Mouse (Mus musculus) neutrophil, adult 5-6 weeks (primary cell): Measurements from ENCODE around the gene Nav2. TPM values are rescaled to one million over a fixed set of nuclear protein-coding genes. Genes with fewer than 3 reads are reported as not detected.

Experiments
- ATAC-seq: fragments of 151-379, 151-347 bp; 2 replicates; pipeline ENCODE4 v1.8.0; 2017; ENCODE audit warnings: mild to moderate bottlenecking, moderate TSS enrichment; ENCODE audit not compliant: insufficient number of reproducible peaks, poor library complexity, low FRiP score, severe bottlenecking; ENCODE audit errors: extremely low read depth
- total RNA-seq: library from RNA; stranded (forward); fragments of 200-1000 nt; gene quantifications from 2 replicates; pipeline ENCODE4 v1.2.3, GENCODE M21; 2017

Nav2 gene
- total RNA-seq, 1 experiment from 2014 or later, result 3.1 TPM

DNA sequence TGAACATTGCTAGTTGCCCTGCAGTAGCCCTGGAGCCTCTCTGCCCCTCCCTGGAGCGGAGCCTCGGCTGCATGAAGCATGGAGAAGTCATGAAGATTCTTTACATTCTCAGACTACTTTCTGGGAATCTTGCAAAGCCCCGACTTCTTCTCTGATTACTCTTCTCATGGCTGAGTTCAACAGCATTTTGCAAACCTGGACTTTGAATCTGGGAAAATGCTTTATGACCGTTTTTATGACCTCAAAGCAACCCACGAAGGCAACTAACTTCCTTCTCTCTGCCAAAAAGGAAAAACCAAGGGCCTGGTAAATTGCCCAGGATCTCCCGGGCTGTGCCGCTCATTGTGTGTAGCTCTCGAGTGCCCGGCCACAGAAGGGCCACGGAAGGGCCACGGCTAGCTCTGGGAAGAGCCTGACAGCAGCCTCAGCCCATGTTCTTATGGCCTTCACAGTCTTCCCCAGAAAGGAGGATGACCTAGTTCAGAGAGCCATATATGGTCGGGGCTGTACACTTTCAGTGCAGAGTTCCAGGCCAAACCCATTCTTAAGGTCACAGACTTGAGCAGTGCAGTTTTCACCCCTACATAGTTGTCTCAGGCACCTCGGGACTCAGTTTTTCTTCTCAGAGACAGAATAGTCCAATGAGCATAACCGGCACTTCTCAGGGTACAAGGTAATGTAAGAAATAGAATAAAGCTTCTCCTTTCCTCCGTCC lies 409.8 kb downstream of the Nav2 start:
- ATAC-seq, result no peak

DNA sequence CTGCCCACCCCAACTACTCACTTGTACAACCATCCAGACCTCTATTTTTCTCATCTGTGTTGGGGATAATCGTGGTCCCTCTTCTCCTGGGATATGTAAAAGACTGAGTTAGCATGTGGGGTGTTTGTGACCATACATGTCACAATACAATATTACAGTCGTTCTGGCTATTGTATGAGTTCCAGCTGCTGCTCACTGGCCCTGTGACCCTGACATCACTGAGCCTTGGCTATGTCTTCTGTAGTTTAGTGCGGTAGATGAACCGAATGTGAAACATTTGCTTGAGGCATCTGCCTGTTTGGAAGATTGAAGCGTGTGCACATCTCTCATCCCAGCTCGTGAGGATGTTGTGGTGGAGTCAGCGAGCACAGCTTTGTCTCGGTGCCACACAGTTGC lies 410.4 kb downstream of the Nav2 start:
- no peak for ATAC-seq

DNA sequence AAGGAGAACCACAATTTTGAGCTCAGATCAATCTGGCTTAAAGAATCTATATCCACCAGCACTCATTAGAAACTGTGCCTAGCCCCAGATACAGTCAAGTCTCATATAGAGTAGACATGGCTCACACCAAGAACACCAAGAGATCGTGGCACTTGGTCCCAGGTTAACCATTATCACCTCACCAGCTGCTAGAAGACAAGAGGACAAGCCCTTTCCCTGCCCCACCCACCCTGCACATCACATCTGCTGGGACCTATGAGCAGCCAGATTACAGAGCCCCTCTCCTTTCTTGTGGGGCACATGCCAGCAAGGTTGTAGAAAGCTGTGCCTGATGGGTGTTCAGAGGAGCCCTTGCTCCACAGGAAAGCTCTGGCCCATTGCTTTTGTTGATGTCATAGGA lies 411.5 kb downstream of the Nav2 start:
- no peak for ATAC-seq

DNA sequence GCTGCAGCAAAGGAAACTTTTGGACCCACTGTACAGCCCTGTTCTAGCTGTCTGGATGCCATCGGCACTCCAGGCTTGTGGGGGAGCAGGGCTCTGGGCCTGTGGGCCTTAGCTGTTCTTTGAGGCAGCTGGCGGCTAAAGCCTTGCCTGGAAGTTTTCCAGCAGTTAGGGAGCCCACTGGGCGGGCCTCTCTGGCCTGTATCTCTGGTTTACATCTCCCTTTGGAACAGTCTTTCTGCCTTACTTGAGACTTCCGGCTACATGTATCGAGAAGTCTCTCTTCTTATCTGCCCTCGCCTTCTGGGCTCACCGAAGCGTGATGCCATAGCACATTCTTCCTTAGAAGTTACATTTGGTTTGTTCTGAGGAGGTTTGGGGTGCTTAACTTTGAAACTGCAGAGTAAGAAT lies 412.6 kb downstream of the Nav2 start:
- ATAC-seq, result no peak

DNA sequence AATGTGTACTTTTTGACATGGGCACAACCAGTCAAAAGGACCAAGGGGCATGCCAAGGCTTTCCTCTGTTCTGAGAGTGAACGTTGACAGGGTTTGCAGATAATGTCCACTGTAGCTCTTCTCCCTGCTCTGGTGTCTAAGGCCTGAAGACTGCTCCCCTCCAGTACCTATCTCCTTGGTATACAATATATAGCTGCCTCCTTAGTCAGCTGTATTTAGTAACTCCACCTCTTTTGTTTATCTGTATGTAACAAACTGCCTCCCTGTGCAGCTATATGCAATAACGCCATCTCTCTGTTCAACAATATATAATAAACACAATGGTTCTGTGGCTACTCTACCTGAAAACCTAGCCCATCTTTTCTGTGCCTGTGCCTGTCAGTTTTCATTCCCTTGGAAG lies 413.7 kb downstream of the Nav2 start:
- no peak for ATAC-seq

DNA sequence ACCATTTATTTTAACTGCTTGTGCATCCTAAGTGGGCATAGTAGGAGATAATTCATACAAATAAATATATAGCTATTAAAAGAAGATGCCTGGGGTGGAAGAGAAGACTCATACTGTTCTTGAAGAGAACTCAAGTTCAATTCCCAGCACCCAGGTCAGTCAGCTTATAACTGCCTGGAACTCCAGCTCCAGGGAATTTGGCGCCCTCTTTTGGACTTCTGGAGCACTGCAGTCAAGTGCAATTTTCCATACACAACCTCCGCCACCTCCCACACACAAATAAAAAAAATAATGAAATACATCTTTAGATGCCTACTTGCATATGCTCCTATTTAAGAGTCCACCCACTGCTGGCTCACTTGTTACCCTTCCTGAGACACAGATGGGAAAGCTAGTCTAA lies 416.1 kb downstream of the Nav2 start:
- ATAC-seq, result no peak

DNA sequence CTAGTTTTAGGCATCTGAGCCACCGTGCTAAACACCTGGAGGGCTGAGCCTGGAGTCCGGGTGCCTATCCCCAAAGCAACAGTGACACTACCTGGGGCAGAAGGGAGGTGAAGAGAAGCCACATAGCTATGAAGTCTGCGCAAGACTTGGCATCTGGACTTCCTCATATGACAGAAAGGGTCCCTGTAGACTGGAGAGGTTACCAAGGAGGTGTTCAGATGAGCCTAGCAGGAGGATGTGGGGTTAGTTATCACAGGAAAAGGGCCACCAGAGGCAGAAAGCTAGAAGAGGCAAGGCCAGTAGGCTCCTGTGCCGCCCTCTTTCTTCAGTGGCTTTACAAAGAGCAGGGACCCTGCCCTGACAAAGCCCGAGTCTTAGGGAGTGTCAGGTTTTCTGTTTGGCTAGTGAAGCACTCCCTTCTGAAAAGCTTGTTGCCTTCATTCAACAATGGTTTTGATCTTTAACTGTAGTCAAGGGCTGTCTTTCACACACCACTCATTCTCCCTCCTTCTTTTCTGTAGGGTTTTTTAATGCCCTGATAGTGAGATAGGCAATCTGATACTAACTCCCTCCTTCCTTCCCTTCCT lies 417.7 kb downstream of the Nav2 start:
- ATAC-seq, result no peak

DNA sequence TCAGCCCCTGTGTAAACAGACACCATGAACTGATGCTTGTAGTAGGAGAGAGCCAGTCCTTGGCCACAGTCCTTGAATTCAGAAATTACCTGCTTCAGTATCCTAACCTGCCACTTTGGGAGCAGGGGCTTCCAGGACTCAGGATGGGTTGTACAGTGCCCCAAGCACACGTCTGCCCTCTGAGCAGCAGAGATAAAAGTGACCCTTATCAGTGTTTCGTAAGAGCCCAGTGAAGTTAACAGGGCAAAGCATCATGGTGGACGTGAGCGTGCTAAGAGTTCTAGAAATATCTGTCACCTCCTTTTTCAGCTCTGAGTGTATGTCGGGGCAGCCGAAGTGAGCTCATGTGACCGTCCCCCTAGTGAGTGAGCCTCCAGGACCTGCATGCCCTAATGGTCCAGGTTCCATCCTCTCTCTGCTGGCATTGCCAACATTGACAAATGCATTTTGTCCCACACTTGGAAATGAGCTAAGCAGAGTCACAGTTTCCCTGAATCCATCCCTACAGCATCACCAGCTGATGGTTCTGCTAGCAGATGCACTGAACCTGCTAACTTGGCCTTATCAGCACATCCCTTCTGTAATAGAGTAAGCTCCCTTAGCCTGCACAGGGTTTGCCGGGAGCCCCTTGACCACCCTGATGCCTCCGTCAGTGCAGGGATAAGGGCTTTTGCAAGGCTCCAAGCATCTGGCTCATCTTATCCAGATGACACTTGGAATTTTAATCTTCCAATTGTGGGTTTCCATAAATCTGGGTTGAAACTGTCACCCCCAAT lies 418.6 kb downstream of the Nav2 start:
- no peak for ATAC-seq

DNA sequence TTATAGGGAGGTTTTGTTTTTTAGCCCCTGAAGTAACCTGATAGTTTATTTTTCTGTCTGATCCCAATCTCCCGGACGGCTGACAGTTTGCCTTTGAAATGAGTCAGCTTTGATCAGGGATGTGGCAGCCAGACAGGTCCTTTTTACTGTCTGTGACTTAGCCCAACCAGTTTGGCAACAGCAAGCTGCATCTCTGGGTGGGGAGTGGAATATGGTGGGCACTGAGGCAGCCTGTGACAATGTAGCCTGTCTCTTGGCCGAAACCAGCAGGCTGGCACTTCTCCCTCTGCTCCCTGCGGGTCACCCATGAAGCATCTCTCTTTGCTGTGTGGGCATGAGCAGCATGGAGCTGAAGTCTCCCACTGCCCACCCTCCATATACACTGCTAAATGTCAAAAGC lies 421.7 kb downstream of the Nav2 start:
- ATAC-seq, result no peak

DNA sequence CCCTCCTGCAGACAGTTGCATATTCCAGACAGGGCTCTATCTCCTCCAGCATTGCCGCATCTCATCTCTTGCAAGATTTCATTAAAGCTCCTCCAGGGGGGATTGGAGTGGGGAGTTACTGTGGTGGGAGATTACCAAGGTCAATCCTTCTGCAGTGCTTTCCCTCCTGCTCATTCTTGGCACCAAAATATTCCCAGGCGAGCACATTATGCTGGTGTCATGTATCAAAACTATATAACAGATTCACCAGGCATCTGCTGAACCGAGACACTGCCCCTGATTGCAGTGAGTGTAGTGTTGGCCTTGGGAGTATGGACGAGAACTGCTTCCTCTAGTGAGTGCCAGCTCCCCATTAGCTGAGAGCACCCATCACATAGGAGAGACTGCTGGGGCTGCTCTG lies 423.4 kb downstream of the Nav2 start:
- no peak for ATAC-seq

DNA sequence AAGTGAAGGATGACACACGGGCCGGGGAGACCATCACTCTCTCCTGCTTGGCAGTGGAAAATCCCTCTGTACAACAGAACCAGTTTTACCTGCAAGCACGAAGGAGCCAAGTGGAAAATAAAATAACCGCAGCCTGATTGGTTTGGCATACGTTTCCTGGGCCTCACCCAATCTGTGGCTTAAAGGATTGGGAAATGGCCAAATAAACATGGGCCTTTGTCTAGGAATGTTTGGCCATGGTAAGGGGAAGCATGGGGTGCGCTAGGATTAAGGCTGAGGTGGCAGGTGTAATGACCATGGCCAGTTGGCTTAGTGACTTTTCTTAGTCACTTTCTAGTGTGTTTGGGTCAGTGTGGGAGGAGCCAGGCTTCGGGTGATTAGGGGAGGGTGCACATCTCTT lies 424.1 kb downstream of the Nav2 start:
- ATAC-seq, result no peak

DNA sequence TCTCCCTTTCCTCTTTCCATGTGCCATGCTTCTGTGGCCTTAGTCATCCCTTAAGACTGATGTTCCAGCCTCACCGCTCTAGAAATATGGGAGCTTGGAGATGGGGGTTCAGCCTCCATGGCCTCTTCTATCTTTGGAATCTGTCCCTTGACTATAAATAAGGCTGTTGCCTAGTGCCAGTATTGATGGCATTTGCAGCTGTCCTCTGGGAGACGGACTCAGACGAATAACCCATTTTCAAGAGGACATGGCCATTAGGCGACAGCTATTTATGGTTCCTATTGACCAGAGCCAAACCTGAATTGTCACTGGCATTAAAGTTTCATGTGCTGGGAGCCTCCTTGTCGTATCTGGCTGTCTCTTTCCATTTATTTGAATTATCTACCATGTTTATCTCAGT lies 425.6 kb downstream of the Nav2 start:
- no peak for ATAC-seq

DNA sequence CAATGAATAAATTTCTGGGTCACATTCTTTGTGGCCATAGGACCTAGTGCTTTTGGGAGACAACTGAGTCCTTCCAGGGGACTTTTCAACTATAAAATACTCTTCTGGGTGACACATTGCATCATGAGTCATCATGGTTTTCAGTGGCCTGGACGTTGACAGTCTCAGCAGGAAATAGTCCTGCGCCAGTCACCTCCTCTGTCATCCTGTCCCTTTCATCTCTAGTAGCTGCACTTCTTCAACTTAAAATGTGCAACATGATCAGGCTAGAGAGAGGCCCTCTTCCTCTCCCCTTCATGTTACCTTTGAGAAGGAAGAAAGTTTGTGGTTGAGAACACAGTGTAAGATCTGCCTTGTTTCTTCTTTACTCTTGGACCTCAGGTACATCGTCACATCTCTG lies 426.5 kb downstream of the Nav2 start:
- ATAC-seq, result no peak

DNA sequence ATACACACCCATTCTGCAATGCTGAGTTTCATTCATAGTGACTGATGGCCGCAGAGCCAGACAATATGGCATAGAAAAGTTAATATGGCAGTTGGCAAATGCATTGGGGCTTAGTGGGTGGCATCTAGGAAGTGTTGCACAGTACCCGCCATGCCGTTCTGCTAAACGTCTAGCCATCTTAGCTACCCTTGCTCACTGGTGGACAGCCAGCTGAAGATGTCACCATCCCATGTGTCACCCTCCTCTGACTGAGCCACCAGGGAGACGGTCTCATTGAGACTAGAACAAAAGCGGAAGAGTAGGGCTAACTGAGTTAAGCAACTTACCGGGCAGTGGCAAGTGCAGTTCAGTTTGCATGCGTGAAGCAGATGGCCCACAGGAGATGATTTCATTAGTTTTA lies 428.2 kb downstream of the Nav2 start:
- no peak for ATAC-seq

DNA sequence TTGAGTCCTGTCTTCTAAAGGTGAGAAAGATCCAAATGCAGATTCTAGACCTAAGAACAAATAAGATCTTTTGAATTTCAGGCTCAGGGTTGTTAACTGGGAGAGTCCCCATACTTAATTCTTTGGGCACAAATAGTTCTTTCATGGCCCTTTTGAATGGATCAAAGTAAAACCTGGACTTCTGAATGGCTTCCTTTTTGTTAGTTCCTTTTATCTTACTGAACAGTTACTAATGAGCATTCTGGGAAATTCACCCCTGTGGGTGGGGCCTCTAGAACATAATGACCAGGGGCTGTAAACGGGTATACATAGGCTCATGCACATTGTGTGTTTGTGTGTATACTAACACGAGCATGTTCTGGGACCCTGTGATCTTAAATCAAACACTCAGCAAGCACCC lies 429.2 kb downstream of the Nav2 start:
- ATAC-seq, result no peak

DNA sequence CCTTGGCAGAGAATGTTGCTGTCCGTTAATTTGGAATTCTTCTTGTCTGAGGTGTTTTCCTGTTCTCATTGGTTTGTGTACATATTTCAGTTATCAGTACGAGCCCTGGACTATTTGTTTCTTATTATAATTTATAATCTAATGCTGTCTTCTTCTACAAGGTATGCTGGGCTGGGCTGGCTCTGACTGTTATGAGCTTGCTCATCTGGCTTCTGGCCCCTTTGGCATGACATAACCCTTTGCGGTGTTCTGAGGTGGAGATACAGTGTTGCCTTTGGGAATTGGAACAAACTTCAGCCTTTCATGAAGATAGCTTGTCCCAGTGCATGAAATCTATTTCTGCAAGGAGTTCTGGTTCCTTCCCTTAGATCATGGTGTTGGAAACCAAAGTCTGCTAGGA lies 431.4 kb downstream of the Nav2 start:
- no peak for ATAC-seq

DNA sequence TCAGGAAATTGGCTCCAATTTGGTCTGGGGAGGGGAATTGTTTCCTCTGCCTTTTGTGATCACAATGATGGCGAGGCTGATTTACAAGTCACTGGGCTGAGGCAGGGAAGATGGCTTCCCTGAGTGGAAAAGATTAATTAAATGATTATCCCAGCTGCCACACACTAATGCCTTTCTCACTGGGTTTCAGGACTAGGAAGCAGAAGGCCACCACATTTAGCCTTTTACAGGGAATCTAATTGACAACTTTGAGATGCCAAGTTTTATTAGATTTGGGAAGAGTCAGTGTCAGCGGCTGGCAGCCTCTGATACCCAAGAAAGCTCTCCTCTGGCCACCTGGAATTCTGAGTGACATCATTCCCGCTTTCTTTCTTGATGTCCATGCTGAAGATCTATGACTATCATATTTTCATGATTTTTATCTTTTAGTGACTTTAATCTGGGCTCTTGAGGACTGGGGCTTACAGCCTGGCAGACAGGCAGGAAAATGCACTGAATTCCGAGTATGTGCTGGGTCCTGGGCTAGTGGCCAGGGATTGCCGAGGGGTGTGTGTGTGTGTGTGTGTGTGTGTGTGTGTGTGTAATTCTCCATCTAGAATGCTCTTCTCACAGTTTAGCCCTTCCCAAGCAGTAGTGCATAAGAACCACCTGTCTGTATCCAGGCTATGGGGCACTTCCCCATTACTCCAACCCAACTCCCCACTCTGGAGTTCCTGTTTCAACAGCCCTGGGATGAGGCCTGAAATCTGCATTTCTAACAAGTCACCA lies 432.8 kb downstream of the Nav2 start:
- ATAC-seq, result no peak

DNA sequence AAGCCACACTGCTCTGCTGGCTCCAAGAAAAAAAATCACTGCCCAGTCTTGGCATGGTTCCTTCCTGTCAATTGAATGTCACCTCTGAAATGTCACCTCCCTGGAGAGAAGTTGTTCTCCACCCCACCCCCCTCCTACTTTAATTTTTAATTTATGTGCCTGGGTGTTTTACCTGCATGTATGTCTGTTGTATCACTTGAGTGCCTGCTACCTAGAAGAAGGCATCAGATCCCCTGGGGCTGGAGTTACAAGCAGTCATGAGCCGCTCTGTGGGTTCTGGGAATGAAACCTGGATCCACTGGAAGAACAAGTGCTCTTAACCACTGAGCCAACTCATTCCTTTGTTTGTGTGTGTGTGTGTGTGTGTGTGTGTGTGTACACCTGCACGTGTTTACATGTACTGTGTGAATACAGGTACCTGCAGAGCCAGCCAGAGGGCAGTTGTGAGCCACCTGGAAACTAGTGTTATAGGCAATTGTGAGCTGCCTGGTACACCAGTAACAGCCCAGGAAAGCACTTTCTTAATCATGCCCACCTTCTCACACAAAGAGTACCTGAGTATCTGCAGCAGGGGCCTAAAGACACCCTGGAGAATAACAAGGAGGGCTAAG lies 433.5 kb downstream of the Nav2 start:
- no peak for ATAC-seq

DNA sequence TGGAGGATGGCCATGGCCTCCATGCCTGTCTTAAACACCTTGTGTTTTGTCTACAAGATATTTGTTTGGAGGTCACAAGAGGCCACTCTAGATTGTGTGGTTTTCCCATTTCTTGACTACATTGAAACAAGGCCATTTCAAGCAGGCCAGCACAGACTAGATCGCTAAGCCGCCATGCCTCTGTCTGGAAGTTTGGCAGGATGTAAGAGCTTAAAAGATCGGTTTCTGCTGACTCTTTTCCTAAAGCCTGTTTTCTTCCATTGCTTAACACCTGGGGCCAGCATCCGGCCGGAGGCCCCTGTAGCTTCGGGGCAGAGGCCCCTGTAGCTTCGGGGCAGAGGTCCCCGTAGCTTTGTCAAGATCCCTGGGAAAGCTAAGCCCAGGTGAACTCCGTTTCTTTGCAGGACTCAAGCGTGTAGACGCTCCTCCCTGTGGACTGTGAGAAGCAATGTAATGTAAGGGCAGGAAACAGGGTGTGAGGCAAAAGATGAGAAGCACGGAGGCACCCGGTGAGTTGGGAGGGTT lies 434.1 kb downstream of the Nav2 start:
- no peak for ATAC-seq
